Mouse (Mus musculus) MEL (cell line): Measurements from ENCODE around the gene Kdm5b.

Source experiments
- CTCF ChIP-seq, 3 experiments: IDR thresholded peaks in 2 of 3; conservative IDR thresholded peaks in 1 of 3; 2 replicates each; pipeline ENCODE4 v1.5.1; 2011 to 2012; ENCODE audit warnings: low read length in 3 of 3, low read depth in 2 of 3, mild to moderate bottlenecking in 2 of 3, improper control_type of control experiment in 1 of 3, inconsistent platforms in 1 of 3, mixed read lengths in 1 of 3, moderate library complexity in 1 of 3; ENCODE audit not compliant: control insufficient read depth in 1 of 3, insufficient read depth in 1 of 3, poor library complexity in 1 of 3, severe bottlenecking in 1 of 3
- EP300 ChIP-seq, 2 experiments: IDR thresholded peaks; 2 replicates each; pipeline ENCODE4 v1.6.1; 2011; ENCODE audit warnings: improper control_type of control experiment in 2 of 2, low read length in 2 of 2, low read depth in 1 of 2, mild to moderate bottlenecking in 1 of 2
- RCOR1 ChIP-seq: IDR thresholded peaks from 2 replicates; pipeline ENCODE4 v1.6.1; 2012; ENCODE audit warnings: low read depth, mild to moderate bottlenecking, inconsistent platforms, low read length, improper control_type of control experiment
- ZKSCAN1 ChIP-seq: IDR thresholded peaks from 2 replicates; pipeline ENCODE4 v1.6.1; 2012; ENCODE audit warnings: low read depth, mild to moderate bottlenecking, inconsistent platforms, low read length, improper control_type of control experiment, moderate library complexity
- ZMIZ1 ChIP-seq: IDR thresholded peaks from 2 replicates; pipeline ENCODE4 v1.6.1; 2012; ENCODE audit warnings: low read depth, mild to moderate bottlenecking, inconsistent platforms, low read length, improper control_type of control experiment, moderate library complexity

DNA sequence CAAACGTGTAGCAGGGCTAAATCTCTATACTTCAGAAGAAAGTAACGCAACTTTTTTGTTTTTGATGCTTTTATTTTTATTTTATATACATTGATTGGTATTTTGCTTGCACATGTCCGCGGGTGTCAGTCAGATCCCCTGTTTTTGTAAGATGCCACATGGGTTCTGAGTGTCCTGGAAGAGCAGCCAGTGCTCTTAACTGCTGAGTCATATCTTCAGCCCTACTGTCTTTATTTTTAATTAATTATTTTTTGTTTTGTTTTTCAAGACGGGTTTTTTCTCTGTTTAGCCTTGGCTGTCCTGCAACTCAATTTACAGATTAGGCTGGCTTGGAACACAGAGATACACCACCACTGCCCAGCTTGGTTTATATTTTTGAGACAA is 14.0 kb downstream of the Kdm5b start:
- no peak for TF ChIP-seq RCOR1
- TF ChIP-seq EP300 (IDR thresholded peaks at IDR 0.05; ENCODE audit: low read depth in 1 of 2, low read length in 2 of 2): no peak
- no peak for TF ChIP-seq ZMIZ1
- TF ChIP-seq CTCF (IDR thresholded peaks at IDR 0.05 in 2 of 3, conservative IDR thresholded peaks at IDR 0.05 in 1 of 3; ENCODE audit: control insufficient read depth in 1 of 3, insufficient read depth in 1 of 3, low read depth in 2 of 3, low read length in 3 of 3, poor library complexity in 1 of 3, severe bottlenecking in 1 of 3): no peak
- no peak for TF ChIP-seq ZKSCAN1
